Mouse (Mus musculus) forebrain, embryonic 14.5 days (tissue): ENCODE measurements at regions not wholly inside any gene's neighbourhood (a gene's known extent, or its start where the extent isn't known, plus 50 kb on each side); places are given as distances from the start of the nearest gene placed in this dataset.
A peak's percentile ranks its signal among the peaks of the same experiment; 100 is the strongest.

ENCODE experiments used
- ATAC-seq: fragments of 200-750 bp; cut with Nextera tagmentation; 2 replicates; pipeline ENCODE4 v1.8.0; 2017; ENCODE audit warnings: mild to moderate bottlenecking, moderate library complexity
- DNase-seq: peaks from one replicate; pipeline ENCODE4 v3.0.0-alpha.2; 2015; ENCODE audit warnings: low spot score
- H3K27ac ChIP-seq: fragments of 300-500 bp; sonication (generic); 2 replicates; pipeline ENCODE4 v1.5.1; 2014; ENCODE audit warnings: low read depth, mild to moderate bottlenecking, control low read depth, low read length, moderate library complexity
- H3K27me3 ChIP-seq: fragments of 300-500 bp; sonication (generic); replicated peaks from 2 replicates; pipeline ENCODE4 v1.6.1; 2014; ENCODE audit warnings: low read length, control low read depth, mixed read lengths; ENCODE audit not compliant: control insufficient read depth, insufficient read depth
- H3K36me3 ChIP-seq: fragments of 300-500 bp; sonication (generic); 2 replicates; pipeline ENCODE4 v1.6.1; 2014; ENCODE audit warnings: low read length, control low read depth; ENCODE audit not compliant: control insufficient read depth, insufficient read depth
- H3K4me1 ChIP-seq: fragments of 300-500 bp; sonication (generic); 2 replicates; pipeline ENCODE4 v1.6.1; 2014; ENCODE audit warnings: antibody characterized with exemption, low read length, control low read depth; ENCODE audit not compliant: control insufficient read depth, insufficient read depth
- H3K4me2 ChIP-seq: fragments of 300-500 bp; sonication (generic); 2 replicates; pipeline ENCODE4 v1.6.1; 2014; ENCODE audit warnings: mild to moderate bottlenecking, control low read depth, low read length
- H3K4me3 ChIP-seq: fragments of 300-500 bp; sonication (generic); 2 replicates; pipeline ENCODE4 v1.5.1; 2014; ENCODE audit warnings: low read depth, low read length, control low read depth
- H3K9ac ChIP-seq: fragments of 300-500 bp; sonication (generic); 2 replicates; pipeline ENCODE4 v1.6.1; 2014; ENCODE audit warnings: mild to moderate bottlenecking, low read length, control low read depth, moderate library complexity
- H3K9me3 ChIP-seq: fragments of 300-500 bp; sonication (generic); replicated peaks from 2 replicates; pipeline ENCODE4 v1.6.1; 2016; ENCODE audit warnings: low read length, control low read depth, mixed read lengths; ENCODE audit not compliant: control insufficient read depth
- WGBS: fragments of 180-500 bp; shearing (Covaris S2); extraction: QIAGEN DNeasy Blood & Tissue Kit; methylation state at CpG from one replicate; pipeline ENCODE4 v1.1.7; 2014; 5-methylcytosine and 5-hydroxymethylcytosine counted together

DNA sequence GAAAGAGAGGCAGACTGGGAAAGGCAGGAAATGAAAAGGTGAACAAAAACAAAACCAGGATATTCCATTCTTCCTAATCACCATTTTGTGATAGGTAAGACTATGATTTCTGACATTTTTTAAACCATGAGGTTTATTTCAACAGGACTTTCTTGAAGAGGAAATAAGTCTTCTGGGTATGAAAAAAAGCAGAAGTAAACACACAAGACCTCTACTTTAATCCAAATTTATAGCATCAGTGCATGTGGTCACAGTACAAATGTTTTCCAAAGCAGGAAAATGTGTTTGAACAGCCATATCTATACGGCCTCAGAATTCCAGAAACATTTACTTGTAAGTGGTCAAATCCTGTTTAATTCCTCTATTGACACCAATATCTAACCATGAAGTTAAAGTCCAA is 453.7 kb upstream of the Cylc2 start:
- H3K4me3 ChIP-seq, result no peak overlapping the region
- DNase-seq, result no peak
- no peak for ATAC-seq
- 72% methylated on average over 1 of the region's 1 CpGs for WGBS
- no peaks in the 10 kb centered on the region for H3K9me3 ChIP-seq
- H3K27me3 ChIP-seq, result no peaks in the 10 kb centered on the region
- no peaks in the 10 kb centered on the region for H3K36me3 ChIP-seq
- no peaks in the 10 kb centered on the region for H3K4me1 ChIP-seq
- H3K27ac ChIP-seq, result no peak overlapping the region
- no peak overlapping the region for H3K4me2 ChIP-seq
- H3K9ac ChIP-seq, result no peak overlapping the region

DNA sequence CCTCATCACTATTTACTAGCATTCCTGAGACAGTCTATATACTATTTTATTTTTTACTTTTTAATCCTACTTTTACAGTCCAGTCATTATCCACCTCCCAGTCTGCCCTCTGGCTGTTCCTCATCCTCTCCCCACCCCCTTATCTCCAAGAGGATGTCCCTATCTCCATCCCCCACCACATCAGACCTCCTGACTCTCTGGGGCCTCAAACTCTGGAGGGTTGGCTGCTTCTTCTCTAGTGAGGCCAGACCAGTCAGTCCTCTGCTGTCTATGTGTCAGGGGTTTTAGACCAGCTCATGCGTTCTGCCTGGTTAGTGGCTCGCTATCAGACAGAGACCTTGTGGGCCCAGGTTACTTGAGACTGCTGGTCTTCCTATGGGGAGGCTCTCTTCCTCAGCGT is 452.6 kb upstream of the Cylc2 start:
- Histone ChIP-seq H3K9ac (no peak overlapping the region), H3K27me3 (no peaks in the 10 kb centered on the region), H3K36me3 (no peaks in the 10 kb centered on the region), H3K4me2 (no peak overlapping the region), H3K9me3 (no peaks in the 10 kb centered on the region), H3K27ac (no peak overlapping the region), H3K4me3 (no peak overlapping the region), H3K4me1 (no peaks in the 10 kb centered on the region)
- DNase-seq (no peak), ATAC-seq (no peak)
- 78% methylated on average over 3 of the region's 3 CpGs for WGBS

GRCm38 (mm10) chr4:50772456-50772855 is 444.0 kb upstream of the Cylc2 start:
- ATAC-seq (no peak), DNase-seq (peak; percentile 56)
- Histone ChIP-seq H3K9ac (no peak overlapping the region), H3K4me3 (no peak overlapping the region), H3K27me3 (no peaks in the 10 kb centered on the region), H3K9me3 (no peaks in the 10 kb centered on the region), H3K27ac (no peak overlapping the region), H3K36me3 (no peaks in the 10 kb centered on the region), H3K4me1 (no peaks in the 10 kb centered on the region), H3K4me2 (no peak overlapping the region)
